Mouse (Mus musculus): ENCODE data around the gene Sult4a1. TPM values are rescaled to one million over a fixed set of nuclear protein-coding genes. Genes with fewer than 3 reads are reported as not detected.

The Sult4a1 gene
- polyA plus RNA-seq (2016; fragmentation: Nextera tagmentation; extraction: Ambion mirVana), result 1.9 and 2.9 TPM in 2 replicates

- Histone ChIP-seq H3K4me3 (replicated peaks) (peak within 1 kb of the TSS; percentile 54), H3K4me1 (replicated peaks) (peaks cover 11% of the 10 kb centered on the region), H3K4me2 (peak within 1 kb of the TSS; percentile 89), H3K27me3 (peaks cover 69% of the 10 kb centered on the region), H3K9me3 (no peaks in the 10 kb centered on the region), H3K36me3 (no peaks in the 10 kb centered on the region), H3K9ac (replicated peaks) (peak within 1 kb of the TSS; percentile 42), H3K27ac (no peak within 1 kb of the TSS)
- WGBS, result 2% methylated on average over 72 of the region's 77 CpGs
- peak; percentile 50; the same call in 1 of the 2 replicates for ATAC-seq (ENCODE audit: insufficient number of reproducible peaks, insufficient read depth, low FRiP score, low TSS enrichment, low read depth)
Measured at GRCm38 (mm10) chr15:84105105-84105923, at the start of gene Sult4a1. Gene Sult4a1 (minus strand): TSS chr15:84105754.

- no peak for ATAC-seq (ENCODE audit: insufficient number of reproducible peaks, insufficient read depth, low FRiP score, low TSS enrichment, low read depth)
Measured at GRCm38 (mm10) chr15:84140929-84141328, 35.4 kb upstream of the Sult4a1 start.

DNA sequence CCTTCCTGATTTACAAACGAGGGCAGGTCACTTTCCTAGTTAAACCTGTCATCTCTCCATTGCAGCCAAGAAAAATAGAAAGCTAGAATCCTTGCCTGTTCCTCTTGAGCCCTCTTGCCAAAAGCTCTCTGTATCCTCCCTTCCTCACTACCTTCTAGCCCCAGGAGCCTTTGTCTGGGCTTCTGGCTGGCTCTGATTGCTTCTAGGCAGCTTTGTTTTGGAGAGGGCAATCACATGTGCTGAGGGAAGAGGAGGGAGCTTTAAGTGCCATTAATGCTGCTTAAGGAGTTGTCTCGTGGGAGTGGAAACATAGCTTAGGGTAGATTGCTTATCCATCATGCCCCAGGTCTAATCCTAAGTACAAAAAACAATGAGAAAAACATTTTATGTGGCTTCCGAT lies 34.6 kb upstream of the Sult4a1 start:
- no peaks in the 10 kb centered on the region; the same call in 1 of the 2 replicates for H3K27me3 ChIP-seq
- H3K4me2 ChIP-seq, result no peak overlapping the region
- ATAC-seq (ENCODE audit: insufficient number of reproducible peaks, insufficient read depth, low FRiP score, low TSS enrichment, low read depth), result no peak
- H3K4me3 ChIP-seq (replicated peaks), result no peak overlapping the region
- no peaks in the 10 kb centered on the region for H3K36me3 ChIP-seq
- H3K27ac ChIP-seq, result no peak overlapping the region
- no peaks in the 10 kb centered on the region for H3K4me1 ChIP-seq (replicated peaks)
- no peak overlapping the region for H3K9ac ChIP-seq (replicated peaks)
- 50% methylated on average over 3 of the region's 3 CpGs for WGBS
- H3K9me3 ChIP-seq, result peaks cover 4% of the 10 kb centered on the region; the same call in 1 of the 2 replicates

More at GRCm38 (mm10) chr15:84140929-84141328, 35.4 kb upstream of the Sult4a1 start:
- no peaks in the 10 kb centered on the region for H3K9me3 ChIP-seq
- no peaks in the 10 kb centered on the region for H3K4me1 ChIP-seq (replicated peaks)
- H3K4me2 ChIP-seq, result no peak overlapping the region
- 69% methylated on average over 5 of the region's 5 CpGs for WGBS
- H3K9ac ChIP-seq (replicated peaks), result no peak overlapping the region
- H3K4me3 ChIP-seq (replicated peaks), result no peak overlapping the region
- no peaks in the 10 kb centered on the region; the same call in 1 of the 2 replicates for H3K27me3 ChIP-seq
- H3K27ac ChIP-seq, result no peak overlapping the region
- H3K36me3 ChIP-seq, result no peaks in the 10 kb centered on the region

GRCm38 (mm10) chr15:84139592-84140005 lies 34.0 kb upstream of the Sult4a1 start:
- H3K27ac ChIP-seq, result no peak overlapping the region
- no peaks in the 10 kb centered on the region for H3K4me1 ChIP-seq (replicated peaks)
- no peaks in the 10 kb centered on the region for H3K36me3 ChIP-seq
- H3K9me3 ChIP-seq, result peaks cover 4% of the 10 kb centered on the region; the same call in 1 of the 2 replicates
- no peaks in the 10 kb centered on the region; the same call in 1 of the 2 replicates for H3K27me3 ChIP-seq
- no peak for ATAC-seq (ENCODE audit: insufficient number of reproducible peaks, insufficient read depth, low FRiP score, low TSS enrichment, low read depth)
- no peak overlapping the region for H3K9ac ChIP-seq (replicated peaks)
- H3K4me2 ChIP-seq, result no peak overlapping the region
- WGBS, result 67% methylated on average over 5 of the region's 5 CpGs
- H3K4me3 ChIP-seq (replicated peaks), result no peak overlapping the region

- H3K27me3 ChIP-seq, result no peaks in the 10 kb centered on the region
- H3K9me3 ChIP-seq, result peaks cover 4% of the 10 kb centered on the region; the same call in 1 of the 2 replicates
- H3K9ac ChIP-seq (replicated peaks), result no peak overlapping the region
- H3K4me1 ChIP-seq (replicated peaks), result no peaks in the 10 kb centered on the region
- no peak overlapping the region for H3K27ac ChIP-seq
- WGBS, result 62% methylated on average over 12 of the region's 12 CpGs
- no peak overlapping the region for H3K4me2 ChIP-seq
- ATAC-seq (ENCODE audit: insufficient number of reproducible peaks, insufficient read depth, low FRiP score, low TSS enrichment, low read depth), result no peak
- no peak overlapping the region for H3K4me3 ChIP-seq (replicated peaks)
- H3K36me3 ChIP-seq, result no peaks in the 10 kb centered on the region
Measured at GRCm38 (mm10) chr15:84136473-84137415, 31.2 kb upstream of the Sult4a1 start.

GRCm38 (mm10) chr15:84135472-84135871 lies 29.9 kb upstream of the Sult4a1 start:
- 78% methylated on average over 5 of the region's 5 CpGs for whole genome bisulfite sequencing
- Histone ChIP-seq H3K9me3 (peaks cover 4% of the 10 kb centered on the region; the same call in 1 of the 2 replicates), H3K27ac (no peak overlapping the region), H3K4me1 (replicated peaks) (no peaks in the 10 kb centered on the region), H3K36me3 (no peaks in the 10 kb centered on the region), H3K4me3 (replicated peaks) (no peak overlapping the region), H3K4me2 (no peak overlapping the region), H3K27me3 (no peaks in the 10 kb centered on the region), H3K9ac (replicated peaks) (no peak overlapping the region)
- ATAC-seq (ENCODE audit: insufficient number of reproducible peaks, insufficient read depth, low FRiP score, low TSS enrichment, low read depth), result no peak

- H3K27me3 ChIP-seq, result no peaks in the 10 kb centered on the region
Measured at GRCm38 (mm10) chr15:84133440-84133839, 27.9 kb upstream of the Sult4a1 start.

GRCm38 (mm10) chr15:84131971-84132370 lies 26.4 kb upstream of the Sult4a1 start:
- Histone ChIP-seq H3K9ac (replicated peaks) (no peak overlapping the region), H3K36me3 (no peaks in the 10 kb centered on the region), H3K4me2 (no peak overlapping the region), H3K27me3 (peaks cover 2% of the 10 kb centered on the region; the same call in 1 of the 2 replicates), H3K9me3 (peaks cover 4% of the 10 kb centered on the region; the same call in 1 of the 2 replicates), H3K27ac (no peak overlapping the region), H3K4me1 (replicated peaks) (no peaks in the 10 kb centered on the region), H3K4me3 (replicated peaks) (no peak overlapping the region)
- WGBS, result 91% methylated on average over 7 of the region's 7 CpGs
- ATAC-seq (ENCODE audit: insufficient number of reproducible peaks, insufficient read depth, low FRiP score, low TSS enrichment, low read depth), result no peak

More at GRCm38 (mm10) chr15:84133440-84133839, 27.9 kb upstream of the Sult4a1 start:
- Histone ChIP-seq H3K9me3 (peaks cover 4% of the 10 kb centered on the region; the same call in 1 of the 2 replicates), H3K4me3 (replicated peaks) (no peak overlapping the region), H3K4me2 (no peak overlapping the region), H3K9ac (replicated peaks) (no peak overlapping the region), H3K4me1 (replicated peaks) (no peaks in the 10 kb centered on the region), H3K27ac (no peak overlapping the region), H3K36me3 (no peaks in the 10 kb centered on the region)
- 60% methylated on average over 4 of the region's 4 CpGs for WGBS
- ATAC-seq (ENCODE audit: insufficient number of reproducible peaks, insufficient read depth, low FRiP score, low TSS enrichment, low read depth), result no peak

DNA sequence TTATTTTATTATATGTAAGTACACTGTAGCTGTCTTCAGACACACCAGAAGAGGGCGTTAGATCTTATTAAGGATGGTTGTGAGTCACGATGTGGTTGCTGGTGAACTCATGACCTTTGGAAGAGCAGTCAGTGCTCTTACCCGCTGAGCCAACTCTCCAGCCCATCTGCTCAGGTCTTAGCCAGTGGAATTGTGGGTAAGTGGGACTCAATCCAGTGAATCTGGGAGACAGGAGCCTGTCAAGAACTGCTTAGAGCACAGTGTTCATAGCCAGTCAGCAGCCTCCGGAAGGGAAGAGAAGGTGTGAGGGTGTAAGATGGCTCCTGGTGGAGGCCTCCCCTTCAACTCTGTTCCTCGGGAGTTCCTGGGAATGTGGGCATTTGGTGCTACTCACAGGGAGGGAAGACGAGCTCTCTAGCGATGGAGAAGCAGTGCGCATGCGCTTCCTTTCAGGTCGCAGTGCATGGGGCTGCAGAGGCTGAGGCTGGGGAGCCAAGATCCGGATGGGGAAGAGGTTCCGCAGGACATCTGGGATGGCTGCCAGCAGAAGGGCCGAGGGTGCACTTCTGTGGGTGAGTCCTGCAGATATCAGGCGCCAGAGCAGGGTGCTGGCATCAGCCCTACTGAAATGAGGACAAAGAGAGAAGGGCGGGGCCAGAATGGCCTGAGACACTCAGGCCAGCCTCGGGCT lies 25.7 kb upstream of the Sult4a1 start:
- no peak overlapping the region for H3K4me3 ChIP-seq (replicated peaks)
- 57% methylated on average over 16 of the region's 16 CpGs for WGBS
- H3K36me3 ChIP-seq, result no peaks in the 10 kb centered on the region

DNA sequence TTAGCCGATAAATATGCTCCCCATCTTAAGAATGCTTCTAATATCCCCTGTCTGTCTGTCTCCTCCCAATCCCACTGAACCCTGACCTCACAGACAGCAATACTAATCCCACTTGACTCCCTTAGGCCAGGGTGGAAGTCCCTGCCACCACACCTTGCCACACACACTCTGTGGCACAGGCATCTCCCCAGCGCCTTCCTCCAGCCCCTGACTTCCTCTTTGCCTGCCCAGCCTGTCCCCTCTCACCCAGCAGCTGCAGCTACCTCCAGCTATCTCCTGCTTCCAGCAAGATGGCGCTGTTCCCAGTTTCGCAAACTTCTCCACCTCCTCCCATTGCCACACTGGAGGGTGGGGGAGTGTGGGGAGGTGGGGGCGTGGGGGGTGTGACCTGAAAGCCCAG lies 21.3 kb upstream of the Sult4a1 start:
- H3K4me2 ChIP-seq, result no peak overlapping the region
- no peak for ATAC-seq (ENCODE audit: insufficient number of reproducible peaks, insufficient read depth, low FRiP score, low TSS enrichment, low read depth)
- H3K4me1 ChIP-seq (replicated peaks), result no peaks in the 10 kb centered on the region
- H3K9me3 ChIP-seq, result no peaks in the 10 kb centered on the region
- H3K4me3 ChIP-seq (replicated peaks), result no peak overlapping the region
- 32% methylated on average over 5 of the region's 5 CpGs for WGBS
- peaks cover 5% of the 10 kb centered on the region; the same call in 1 of the 2 replicates for H3K27me3 ChIP-seq
- no peak overlapping the region for H3K27ac ChIP-seq
- no peak overlapping the region for H3K9ac ChIP-seq (replicated peaks)
- H3K36me3 ChIP-seq, result no peaks in the 10 kb centered on the region

More for the DNA sequence above, 25.7 kb upstream of the Sult4a1 start:
- Histone ChIP-seq H3K4me1 (replicated peaks) (no peaks in the 10 kb centered on the region), H3K9me3 (peaks cover 4% of the 10 kb centered on the region; the same call in 1 of the 2 replicates), H3K27me3 (peaks cover 5% of the 10 kb centered on the region; the same call in 1 of the 2 replicates), H3K4me2 (no peak overlapping the region), H3K9ac (replicated peaks) (no peak overlapping the region), H3K27ac (no peak overlapping the region)
- no peak for ATAC-seq (ENCODE audit: insufficient number of reproducible peaks, insufficient read depth, low FRiP score, low TSS enrichment, low read depth)
